Mouse (Mus musculus): ENCODE measurements around the gene Auts2. TPM values are rescaled to one million over a fixed set of nuclear protein-coding genes. Genes with fewer than 3 reads are reported as not detected.

The Auts2 gene
- polyA plus RNA-seq, 1 experiment from 2014 or later, result 45.3 TPM

DNA sequence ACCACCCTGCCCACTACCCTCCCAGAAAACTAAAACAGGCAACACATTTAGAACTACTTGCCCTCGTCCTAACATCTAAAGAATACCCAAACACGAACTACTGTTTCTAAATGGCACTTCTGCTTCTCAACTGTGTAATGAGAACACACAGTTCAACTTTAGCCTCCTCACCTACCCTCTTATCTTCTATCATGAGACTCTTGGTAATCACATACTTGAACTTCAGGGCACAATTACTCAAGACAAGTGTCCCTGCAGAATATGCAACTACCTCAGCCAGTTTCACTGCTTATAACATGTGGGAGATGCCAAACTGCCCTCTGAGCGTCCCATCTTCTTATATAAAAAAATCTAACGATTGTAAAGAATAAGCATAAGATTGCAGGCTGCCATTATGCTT is 5.7 kb downstream of the Auts2 start:
- 85% methylated on average over 4 of the region's 4 CpGs for WGBS
- ATAC-seq (ENCODE audit: insufficient number of reproducible peaks, low FRiP score, low TSS enrichment, low read depth), result no peak
- H3K4me2 ChIP-seq (replicated peaks), result no peak overlapping the region

DNA sequence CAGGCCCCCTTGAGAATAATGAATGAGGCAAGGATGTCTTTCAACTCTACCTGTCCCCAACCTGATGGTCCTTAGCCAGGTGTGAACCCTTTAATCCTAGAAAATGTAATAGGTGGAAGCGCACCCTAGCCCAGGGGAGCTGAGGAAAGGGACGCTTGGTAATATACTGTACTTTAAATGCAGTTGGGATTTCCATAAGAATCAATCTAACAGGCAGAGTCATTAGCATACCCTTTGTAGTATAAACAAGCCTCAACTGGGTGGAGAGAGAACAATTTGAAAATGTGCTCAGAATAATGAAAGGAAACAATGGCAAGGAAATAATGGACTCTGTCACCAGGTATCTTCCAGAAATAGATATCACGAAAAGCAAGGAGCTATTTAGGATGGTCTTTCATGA is 16.7 kb downstream of the Auts2 start:
- 62% methylated on average over 3 of the region's 3 CpGs for WGBS
- ATAC-seq (ENCODE audit: insufficient number of reproducible peaks, low FRiP score, low TSS enrichment, low read depth), result no peak
- no peaks in the 10 kb centered on the region for H3K27me3 ChIP-seq
- no peaks in the 10 kb centered on the region for H3K9me3 ChIP-seq (replicated peaks)
- no peak overlapping the region for H3K9ac ChIP-seq
- no peak overlapping the region for H3K27ac ChIP-seq (replicated peaks)
- peaks cover 59% of the 10 kb centered on the region for H3K4me1 ChIP-seq
- no peak overlapping the region for H3K4me2 ChIP-seq (replicated peaks)
- no peaks in the 10 kb centered on the region for H3K36me3 ChIP-seq
- no peak overlapping the region for H3K4me3 ChIP-seq (replicated peaks)

More for the DNA sequence above, 5.7 kb downstream of the Auts2 start:
- Histone ChIP-seq H3K27ac (replicated peaks) (no peak overlapping the region), H3K27me3 (no peaks in the 10 kb centered on the region), H3K4me3 (replicated peaks) (no peak overlapping the region), H3K4me1 (peaks cover 26% of the 10 kb centered on the region), H3K9ac (no peak overlapping the region), H3K36me3 (no peaks in the 10 kb centered on the region), H3K9me3 (replicated peaks) (no peaks in the 10 kb centered on the region)

DNA sequence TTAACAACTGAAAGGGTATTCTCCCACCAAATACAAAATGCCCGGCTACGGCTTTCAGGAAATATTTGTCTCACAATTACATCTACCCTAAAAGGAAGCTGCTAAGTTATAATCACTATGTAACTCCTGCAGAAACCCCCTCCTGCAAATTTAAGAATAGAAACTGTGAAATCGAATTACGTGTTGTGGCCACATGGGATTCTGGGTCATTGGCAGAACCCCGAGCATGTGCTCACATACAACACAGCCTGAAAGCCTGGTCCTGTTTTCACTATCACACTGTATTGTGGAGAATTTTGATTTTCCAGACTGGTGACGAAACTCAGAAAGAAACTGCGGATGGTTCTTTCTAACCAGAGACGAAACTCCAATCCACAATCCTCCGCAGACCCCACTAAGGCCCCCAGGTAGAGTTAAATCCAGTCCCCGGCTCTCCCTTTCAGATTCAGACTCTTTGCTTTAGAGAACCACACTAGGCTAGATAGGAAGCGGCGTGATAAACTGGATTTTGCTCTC is 21.7 kb downstream of the Auts2 start:
- peak overlapping the region; percentile 8; the same call in 1 of the 2 replicates for H3K4me2 ChIP-seq (replicated peaks)

DNA sequence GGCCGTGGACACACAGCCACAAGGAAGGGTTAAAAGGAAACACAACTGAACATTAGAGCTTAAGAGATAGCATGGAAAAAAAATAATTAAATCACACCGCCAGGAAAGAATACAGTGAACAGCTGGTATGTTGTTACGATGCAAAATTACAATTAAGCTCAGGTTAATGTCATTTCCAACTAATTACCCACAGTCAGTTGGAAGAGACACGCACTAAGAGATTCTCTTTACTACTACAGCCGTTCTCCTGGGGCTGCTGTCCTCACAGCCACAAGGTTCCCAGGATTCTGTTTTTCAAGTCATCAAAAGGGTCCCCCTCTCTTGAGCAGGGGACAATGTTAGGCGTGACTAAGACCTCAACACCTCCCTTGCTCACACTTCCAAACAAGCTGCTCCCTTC is 25.3 kb downstream of the Auts2 start:
- Histone ChIP-seq H3K27ac (replicated peaks) (no peak overlapping the region), H3K4me1 (peaks cover 28% of the 10 kb centered on the region), H3K36me3 (no peaks in the 10 kb centered on the region), H3K4me2 (replicated peaks) (no peak overlapping the region), H3K9me3 (replicated peaks) (no peaks in the 10 kb centered on the region), H3K27me3 (no peaks in the 10 kb centered on the region), H3K4me3 (replicated peaks) (no peak overlapping the region), H3K9ac (no peak overlapping the region)
- no peak for ATAC-seq (ENCODE audit: insufficient number of reproducible peaks, low FRiP score, low TSS enrichment, low read depth)
- 71% methylated on average over 6 of the region's 6 CpGs for WGBS

More for the DNA sequence above, 21.7 kb downstream of the Auts2 start:
- no peak for ATAC-seq (ENCODE audit: insufficient number of reproducible peaks, low FRiP score, low TSS enrichment, low read depth)
- Histone ChIP-seq H3K9me3 (replicated peaks) (no peaks in the 10 kb centered on the region), H3K27ac (replicated peaks) (no peak overlapping the region; the same call in 1 of the 2 replicates), H3K27me3 (no peaks in the 10 kb centered on the region), H3K36me3 (no peaks in the 10 kb centered on the region), H3K4me3 (replicated peaks) (no peak overlapping the region), H3K4me1 (peaks cover 40% of the 10 kb centered on the region), H3K9ac (no peak overlapping the region)
- 36% methylated on average over 12 of the region's 12 CpGs for WGBS

DNA sequence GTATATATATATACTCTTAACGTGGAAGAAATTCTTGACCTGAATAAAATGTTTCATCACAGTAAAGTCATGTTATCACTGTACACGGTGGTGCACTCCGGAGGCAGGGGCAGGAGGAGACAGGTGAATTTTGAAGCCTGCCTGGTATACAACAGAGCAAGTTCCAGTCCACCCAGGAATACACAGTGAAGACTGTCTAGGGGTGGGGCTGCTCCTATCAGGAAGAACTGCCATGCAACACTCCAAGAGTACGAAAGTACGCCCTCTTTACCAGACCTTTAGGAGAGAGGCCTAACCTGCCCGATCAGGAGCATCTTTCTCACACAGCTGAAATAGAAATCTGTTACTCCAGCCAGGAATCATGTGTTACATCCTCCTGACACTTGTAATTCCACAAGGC is 28.6 kb downstream of the Auts2 start:
- 87% methylated on average over 6 of the region's 6 CpGs for WGBS
- Histone ChIP-seq H3K27ac (replicated peaks) (no peak overlapping the region), H3K36me3 (no peaks in the 10 kb centered on the region), H3K9ac (no peak overlapping the region), H3K27me3 (no peaks in the 10 kb centered on the region), H3K4me3 (replicated peaks) (no peak overlapping the region), H3K4me2 (replicated peaks) (no peak overlapping the region), H3K9me3 (replicated peaks) (no peaks in the 10 kb centered on the region), H3K4me1 (peaks cover 14% of the 10 kb centered on the region)
- no peak for ATAC-seq (ENCODE audit: insufficient number of reproducible peaks, low FRiP score, low TSS enrichment, low read depth)

GRCm38 (mm10) chr5:132513206-132513605 is 29.9 kb downstream of the Auts2 start:
- Histone ChIP-seq H3K36me3 (no peaks in the 10 kb centered on the region), H3K4me2 (replicated peaks) (no peak overlapping the region), H3K4me3 (replicated peaks) (no peak overlapping the region), H3K27me3 (no peaks in the 10 kb centered on the region), H3K4me1 (peaks cover 11% of the 10 kb centered on the region), H3K9ac (no peak overlapping the region), H3K9me3 (replicated peaks) (no peaks in the 10 kb centered on the region), H3K27ac (replicated peaks) (no peak overlapping the region)
- ATAC-seq (ENCODE audit: insufficient number of reproducible peaks, low FRiP score, low TSS enrichment, low read depth), result no peak
- WGBS, result 48% methylated on average over 7 of the region's 7 CpGs

- Histone ChIP-seq H3K36me3 (no peaks in the 10 kb centered on the region), H3K9ac (no peak overlapping the region), H3K4me2 (replicated peaks) (peak overlapping the region; percentile 7; the same call in 1 of the 2 replicates), H3K27me3 (no peaks in the 10 kb centered on the region), H3K9me3 (replicated peaks) (no peaks in the 10 kb centered on the region), H3K4me3 (replicated peaks) (no peak overlapping the region), H3K4me1 (peaks cover 8% of the 10 kb centered on the region), H3K27ac (replicated peaks) (no peak overlapping the region)
- no peak for ATAC-seq (ENCODE audit: insufficient number of reproducible peaks, low FRiP score, low TSS enrichment, low read depth)
- 20% methylated on average over 9 of the region's 9 CpGs for WGBS
Observed at GRCm38 (mm10) chr5:132509464-132509885, 33.7 kb downstream of the Auts2 start.

DNA sequence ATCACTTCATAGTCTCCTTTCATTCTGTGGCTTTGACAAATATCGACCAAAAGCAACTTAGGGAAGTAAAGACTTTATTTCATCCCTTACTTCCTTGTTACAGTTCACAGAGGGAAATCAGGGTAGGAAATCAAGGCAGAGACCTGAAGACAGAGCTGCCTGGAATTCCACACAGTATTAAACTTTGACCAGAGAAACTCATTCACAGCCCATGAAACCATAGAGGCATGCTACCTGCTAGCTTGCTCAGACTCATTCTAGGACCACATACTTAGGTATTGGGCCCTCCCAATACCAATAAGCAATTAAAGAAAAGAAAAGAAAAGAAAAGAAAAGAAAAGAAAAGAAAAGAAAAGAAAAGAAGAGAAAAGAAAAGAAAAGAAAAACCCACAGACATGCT is 38.3 kb downstream of the Auts2 start:
- Histone ChIP-seq H3K4me2 (replicated peaks) (no peak overlapping the region), H3K9ac (no peak overlapping the region), H3K27ac (replicated peaks) (no peak overlapping the region), H3K4me3 (replicated peaks) (no peak overlapping the region), H3K9me3 (replicated peaks) (no peaks in the 10 kb centered on the region), H3K27me3 (no peaks in the 10 kb centered on the region), H3K4me1 (peaks cover 30% of the 10 kb centered on the region), H3K36me3 (no peaks in the 10 kb centered on the region)
- 94% methylated on average over 1 of the region's 1 CpGs for WGBS
- no peak for ATAC-seq (ENCODE audit: insufficient number of reproducible peaks, low FRiP score, low TSS enrichment, low read depth)

- Histone ChIP-seq H3K4me3 (replicated peaks) (no peak overlapping the region), H3K27ac (replicated peaks) (no peak overlapping the region), H3K4me1 (peaks cover 23% of the 10 kb centered on the region), H3K4me2 (replicated peaks) (no peak overlapping the region), H3K27me3 (no peaks in the 10 kb centered on the region), H3K36me3 (no peaks in the 10 kb centered on the region), H3K9me3 (replicated peaks) (no peaks in the 10 kb centered on the region), H3K9ac (no peak overlapping the region)
- ATAC-seq (ENCODE audit: insufficient number of reproducible peaks, low FRiP score, low TSS enrichment, low read depth), result no peak
- 90% methylated on average over 2 of the region's 2 CpGs for whole genome bisulfite sequencing
Observed at GRCm38 (mm10) chr5:132503431-132503830, 39.7 kb downstream of the Auts2 start.

GRCm38 (mm10) chr5:132502036-132502435 is 41.1 kb downstream of the Auts2 start:
- no peaks in the 10 kb centered on the region for H3K36me3 ChIP-seq
- no peak for ATAC-seq (ENCODE audit: insufficient number of reproducible peaks, low FRiP score, low TSS enrichment, low read depth)
- no peaks in the 10 kb centered on the region for H3K27me3 ChIP-seq
- no peak overlapping the region for H3K4me3 ChIP-seq (replicated peaks)
- H3K27ac ChIP-seq (replicated peaks), result no peak overlapping the region
- WGBS, result 26% methylated on average over 5 of the region's 5 CpGs
- H3K4me2 ChIP-seq (replicated peaks), result no peak overlapping the region
- no peak overlapping the region for H3K9ac ChIP-seq
- no peaks in the 10 kb centered on the region for H3K9me3 ChIP-seq (replicated peaks)
- H3K4me1 ChIP-seq, result peaks cover 23% of the 10 kb centered on the region

- Histone ChIP-seq H3K36me3 (no peaks in the 10 kb centered on the region), H3K4me3 (replicated peaks) (no peak overlapping the region), H3K4me1 (peaks cover 23% of the 10 kb centered on the region), H3K4me2 (replicated peaks) (no peak overlapping the region), H3K27ac (replicated peaks) (no peak overlapping the region), H3K27me3 (no peaks in the 10 kb centered on the region), H3K9me3 (replicated peaks) (no peaks in the 10 kb centered on the region), H3K9ac (no peak overlapping the region)
- ATAC-seq (ENCODE audit: insufficient number of reproducible peaks, low FRiP score, low TSS enrichment, low read depth), result no peak
- WGBS, result 17% methylated on average over 3 of the region's 3 CpGs
Observed at GRCm38 (mm10) chr5:132500817-132501231, 42.3 kb downstream of the Auts2 start.

- Histone ChIP-seq H3K36me3 (no peaks in the 10 kb centered on the region), H3K4me2 (replicated peaks) (no peak overlapping the region), H3K27ac (replicated peaks) (no peak overlapping the region), H3K9ac (no peak overlapping the region), H3K9me3 (replicated peaks) (no peaks in the 10 kb centered on the region), H3K27me3 (no peaks in the 10 kb centered on the region), H3K4me1 (peaks cover 23% of the 10 kb centered on the region), H3K4me3 (replicated peaks) (no peak overlapping the region)
- ATAC-seq (ENCODE audit: insufficient number of reproducible peaks, low FRiP score, low TSS enrichment, low read depth), result no peak
- WGBS, result 43% methylated on average over 2 of the region's 2 CpGs
Observed at GRCm38 (mm10) chr5:132498896-132499295, 44.2 kb downstream of the Auts2 start.

Data from embryonic facial prominence, embryonic 15.5 days (tissue).